Mouse (Mus musculus) heart, postnatal 10 days (tissue): Measurements from ENCODE around the gene Fam71f2. TPM values are rescaled to one million over a fixed set of nuclear protein-coding genes. Genes with fewer than 3 reads are reported as not detected.

Experiments
- total RNA-seq, 2 experiments: library from RNA; stranded (reverse); gene quantifications; 2 replicates each; pipeline ENCODE4 v1.2.3; 2021

The Fam71f2 gene
- total RNA-seq, 2 experiments from 2014 or later = not detected

Other genes with a start within 250 kb of the Fam71f2 start
- gene Lep, start 219.4 kb upstream of the Fam71f2 start, total RNA-seq = under 1 TPM; 0.29 to 0.60 TPM
- 10 to 100 TPM; 21.0 to 22.5 TPM for gene Rbm28, start 114.6 kb upstream of the Fam71f2 start, total RNA-seq
- gene Prrt4, start 100.0 kb upstream of the Fam71f2 start, total RNA-seq = 1 to 10 TPM; 6.4 to 6.7 TPM
- 10 to 100 TPM; 35.2 to 41.5 TPM for gene Impdh1, start 63.2 kb upstream of the Fam71f2 start, total RNA-seq
- gene Hilpda, start 7.1 kb upstream of the Fam71f2 start, total RNA-seq = 1 to 10 TPM; 7.3 to 9.8 TPM
- gene Fam71f1, start 39.5 kb downstream of the Fam71f2 start, total RNA-seq = not detected
- gene Calu, start 68.5 kb downstream of the Fam71f2 start, total RNA-seq = 100 to 1,000 TPM; 327 to 353 TPM
- gene Opn1sw, start 108.9 kb downstream of the Fam71f2 start, total RNA-seq = not detected
- gene Ccdc136, start 116.7 kb downstream of the Fam71f2 start, total RNA-seq = 1 to 10 TPM; 6.1 to 7.9 TPM
- gene Flnc, start 153.7 kb downstream of the Fam71f2 start, total RNA-seq = 100 to 1,000 TPM; 214 to 246 TPM
- 100 to 1,000 TPM; 118 to 124 TPM for gene Atp6v1f, start 188.1 kb downstream of the Fam71f2 start, total RNA-seq
- gene Atp6v1fnb, start 191.8 kb downstream of the Fam71f2 start, total RNA-seq = not detected
- 10 to 100 TPM; 18.9 to 19.9 TPM for gene Kcp, start 228.4 kb downstream of the Fam71f2 start, total RNA-seq
- gene Irf5, start 247.0 kb downstream of the Fam71f2 start, total RNA-seq = 1 to 10 TPM; 3.4 to 4.7 TPM